Mouse (Mus musculus) kidney, postnatal 0 days (tissue): Measurements from ENCODE around the gene Ogdh. TPM values are rescaled to one million over a fixed set of nuclear protein-coding genes. Genes with fewer than 3 reads are reported as not detected.

Source experiments
- ATAC-seq: fragments of 200-750 bp; cut with Nextera tagmentation; replicated peaks from 2 replicates; pipeline ENCODE4 v1.8.0; 2017; ENCODE audit warnings: low read depth, moderate number of reproducible peaks, moderate TSS enrichment, moderate library complexity; ENCODE audit not compliant: low FRiP score
- DNase-seq: peaks from one replicate; pipeline ENCODE4 v3.0.0-alpha.2; 2016; ENCODE audit warnings: low spot score
- H3K27ac ChIP-seq: fragments of 300-500 bp; sonication (generic); 2 replicates; pipeline ENCODE4 v1.5.1; 2014; ENCODE audit warnings: mild to moderate bottlenecking
- H3K27me3 ChIP-seq: fragments of 300-500 bp; sonication (generic); 2 replicates; pipeline ENCODE4 v1.6.1; 2014; ENCODE audit warnings: low read length, mixed read lengths; ENCODE audit not compliant: insufficient read depth
- H3K36me3 ChIP-seq: fragments of 300-500 bp; sonication (generic); 2 replicates; pipeline ENCODE4 v1.6.1; 2014; ENCODE audit warnings: low read length, mixed read lengths; ENCODE audit not compliant: insufficient read depth
- H3K4me1 ChIP-seq: fragments of 300-500 bp; sonication (generic); replicated peaks from 2 replicates; pipeline ENCODE4 v1.6.1; 2014; ENCODE audit warnings: antibody characterized with exemption, low read length, mixed read lengths; ENCODE audit not compliant: insufficient read depth
- H3K4me2 ChIP-seq: fragments of 300-500 bp; sonication (generic); 2 replicates; pipeline ENCODE4 v1.6.1; 2014; ENCODE audit warnings: mild to moderate bottlenecking, low read length, moderate library complexity, mixed read lengths
- H3K4me3 ChIP-seq: fragments of 300-500 bp; sonication (generic); replicated peaks from 2 replicates; pipeline ENCODE4 v1.5.1; 2014; ENCODE audit warnings: low read depth, low read length
- H3K9ac ChIP-seq: fragments of 300-500 bp; sonication (generic); 2 replicates; pipeline ENCODE4 v1.6.1; 2014; ENCODE audit warnings: low read depth, low read length
- H3K9me3 ChIP-seq: fragments of 300-500 bp; sonication (generic); replicated peaks from 2 replicates; pipeline ENCODE4 v1.6.1; 2016; ENCODE audit warnings: low read length, inconsistent platforms, mixed read lengths
- CTCF ChIP-seq: IDR thresholded peaks from 2 replicates; pipeline ENCODE4 v1.5.1; 2016; ENCODE audit warnings: antibody characterized with exemption, low read depth, mild to moderate bottlenecking, moderate library complexity
- WGBS: fragments of 180-500 bp; shearing (Covaris S2); extraction: QIAGEN DNeasy Blood & Tissue Kit; methylation state at CpG from one replicate; pipeline ENCODE4 v1.1.7; 2014; 5-methylcytosine and 5-hydroxymethylcytosine counted together
- polyA plus RNA-seq: library from polyadenylated mRNA; unstranded; fragments of >200 nt; fragmentation: Nextera tagmentation; extraction: Ambion mirVana; gene quantifications from 2 replicates; pipeline ENCODE4 v1.2.1, GENCODE M21; 2015

Ogdh gene
- polyA plus RNA-seq, 1 experiment from 2014 or later = 125 TPM

GRCm38 (mm10) chr11:6395565-6395964 lies 104.1 kb downstream of the Ogdh start:
- WGBS = 81% methylated on average over 5 of the region's 5 CpGs
- no peak overlapping the region for H3K4me3 ChIP-seq
- ATAC-seq (no peak), DNase-seq (no peak)
- H3K4me2 ChIP-seq = no peak overlapping the region
- no peak for TF ChIP-seq CTCF
- H3K27me3 ChIP-seq = no peaks in the 10 kb centered on the region
- no peak overlapping the region for H3K27ac ChIP-seq
- peaks cover 7% of the 10 kb centered on the region; the same call in 1 of the 2 replicates for H3K4me1 ChIP-seq
- H3K9ac ChIP-seq = no peak overlapping the region
- H3K36me3 ChIP-seq = peaks cover 49% of the 10 kb centered on the region
- no peaks in the 10 kb centered on the region for H3K9me3 ChIP-seq

DNA sequence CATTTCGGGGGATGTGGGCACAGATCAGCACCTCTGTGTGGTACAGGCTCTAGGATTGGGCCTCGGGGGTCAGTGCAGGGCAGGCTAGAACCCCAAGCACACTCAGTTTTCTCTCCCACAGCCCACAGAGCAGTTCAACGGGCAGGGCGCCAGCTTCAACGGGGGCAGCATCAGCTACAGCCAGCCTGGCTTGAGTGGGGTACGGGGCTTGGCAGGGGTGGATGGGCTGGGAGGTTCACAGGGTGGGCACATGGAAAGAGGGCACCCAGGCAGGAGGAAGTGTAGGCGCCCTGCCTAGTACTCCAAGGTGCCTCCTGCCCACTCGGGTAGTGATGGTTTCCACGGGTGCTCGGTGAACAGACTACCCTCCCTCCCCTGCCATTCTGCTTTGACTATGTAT lies 106.7 kb downstream of the Ogdh start:
- Histone ChIP-seq H3K27ac (no peak overlapping the region), H3K4me3 (no peak overlapping the region), H3K9me3 (no peaks in the 10 kb centered on the region), H3K9ac (no peak overlapping the region), H3K4me1 (no peaks in the 10 kb centered on the region), H3K36me3 (peaks cover 72% of the 10 kb centered on the region), H3K4me2 (no peak overlapping the region), H3K27me3 (no peaks in the 10 kb centered on the region)
- 90% methylated on average over 10 of the region's 10 CpGs for WGBS
- DNase-seq (no peak), ATAC-seq (no peak)
- no peak for TF ChIP-seq CTCF

DNA sequence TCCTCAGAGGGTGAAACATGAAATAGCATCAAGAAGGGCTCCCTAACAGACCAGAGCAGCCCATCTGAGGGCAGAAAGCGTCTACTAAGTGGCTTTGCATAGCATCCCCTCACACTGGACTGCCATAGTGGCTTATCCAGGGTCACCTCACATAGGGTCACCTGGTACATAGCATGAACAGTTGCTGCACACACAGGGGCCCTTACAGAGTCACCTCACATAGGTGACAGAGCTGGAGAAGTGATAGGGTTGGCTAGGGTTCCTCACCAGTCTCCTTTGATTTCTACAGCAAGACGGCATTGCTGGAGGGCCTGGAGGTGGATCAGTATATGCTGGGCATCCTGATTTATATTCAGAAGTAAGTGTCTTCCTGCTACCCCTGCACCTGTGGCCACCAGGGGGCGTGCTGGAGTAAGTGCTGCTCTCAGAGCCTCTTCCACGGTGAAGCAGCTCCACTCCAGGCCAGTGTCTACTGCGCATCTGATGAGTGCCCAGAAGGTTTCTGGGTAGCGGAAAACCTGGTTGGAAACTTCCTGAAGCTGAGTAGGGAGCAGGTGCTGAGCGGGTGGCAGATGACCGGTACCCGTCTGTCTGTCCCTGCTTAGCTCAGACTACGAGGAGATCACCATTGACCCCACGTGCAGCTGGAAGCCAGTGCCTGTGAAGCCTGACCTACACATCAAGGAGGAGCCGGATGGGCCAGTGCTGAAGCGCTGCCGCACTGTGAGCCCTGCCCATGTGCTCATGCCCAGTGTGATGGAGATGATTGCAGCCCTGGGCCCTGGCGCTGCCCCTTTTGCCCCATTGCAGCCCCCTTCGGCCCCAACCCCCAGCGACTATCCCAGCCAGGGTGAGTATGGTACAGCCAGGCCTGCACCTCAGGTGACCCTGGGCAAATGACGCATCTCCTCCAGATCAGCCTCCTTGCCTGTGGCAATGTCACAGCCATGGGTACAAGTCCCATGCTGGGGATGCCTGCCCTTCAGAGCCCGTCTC lies 111.4 kb downstream of the Ogdh start:
- 87% methylated on average over 19 of the region's 19 CpGs for WGBS
- ATAC-seq = 0 out of 2 replicates have a peak, but pooled peaks have one; percentile 6
- peaks cover 71% of the 10 kb centered on the region for H3K36me3 ChIP-seq
- no peak overlapping the region for H3K4me3 ChIP-seq
- TF ChIP-seq CTCF = peak; percentile 79
- H3K4me2 ChIP-seq = no peak overlapping the region
- peak; percentile 46 for DNase-seq
- no peaks in the 10 kb centered on the region for H3K27me3 ChIP-seq
- no peak overlapping the region for H3K27ac ChIP-seq
- no peak overlapping the region for H3K9ac ChIP-seq
- peaks cover 26% of the 10 kb centered on the region; the same call in 1 of the 2 replicates for H3K4me1 ChIP-seq
- H3K9me3 ChIP-seq = no peaks in the 10 kb centered on the region

- WGBS = 91% methylated on average over 5 of the region's 5 CpGs
- Histone ChIP-seq H3K36me3 (peaks cover 61% of the 10 kb centered on the region), H3K27ac (0 out of 2 replicates have a peak overlapping the region, but pooled peaks have one; percentile 19), H3K4me3 (no peak overlapping the region), H3K27me3 (no peaks in the 10 kb centered on the region), H3K4me1 (peaks cover 26% of the 10 kb centered on the region; the same call in 1 of the 2 replicates), H3K9ac (no peak overlapping the region), H3K9me3 (no peaks in the 10 kb centered on the region), H3K4me2 (no peak overlapping the region)
- TF ChIP-seq CTCF = no peak
- DNase-seq (no peak), ATAC-seq (no peak)
Observed at GRCm38 (mm10) chr11:6403830-6404405, 112.5 kb downstream of the Ogdh start.

- H3K36me3 ChIP-seq = peaks cover 51% of the 10 kb centered on the region
- peak overlapping the region; percentile 89 for H3K27ac ChIP-seq
- no peak overlapping the region for H3K4me3 ChIP-seq
- H3K9me3 ChIP-seq = no peaks in the 10 kb centered on the region
- peak overlapping the region; percentile 37; the same call in 1 of the 2 replicates for H3K9ac ChIP-seq
- ATAC-seq = no peak; the same call in 1 of the 2 replicates
- 72% methylated on average over 9 of the region's 9 CpGs for WGBS
- TF ChIP-seq CTCF = no peak
- no peak for DNase-seq
- H3K27me3 ChIP-seq = no peaks in the 10 kb centered on the region
- H3K4me2 ChIP-seq = no peak overlapping the region
- H3K4me1 ChIP-seq = peaks cover 26% of the 10 kb centered on the region; the same call in 1 of the 2 replicates
Observed at GRCm38 (mm10) chr11:6404699-6405566, 113.5 kb downstream of the Ogdh start.
